Mouse (Mus musculus): Measurements from ENCODE around the gene Hnrnpab. TPM values are rescaled to one million over a fixed set of nuclear protein-coding genes. Genes with fewer than 3 reads are reported as not detected.

Gene Hnrnpab
- polyA plus RNA-seq, 1 experiment from 2014 or later, result 530 TPM

- Histone ChIP-seq H3K36me3 (ENCODE audit: control insufficient read depth, insufficient read depth, low read length) (no peaks in the 10 kb centered on the region), H3K4me3 (replicated peaks; ENCODE audit: low read depth, low read length) (no peak overlapping the region), H3K4me2 (ENCODE audit: low read length) (peak overlapping the region; percentile 91), H3K27ac (replicated peaks; ENCODE audit: low read depth, low read length) (no peak overlapping the region), H3K9ac (replicated peaks; ENCODE audit: low read length) (0 out of 2 replicates have a peak overlapping the region, but pooled peaks have one; percentile 9), H3K27me3 (ENCODE audit: control insufficient read depth, insufficient read depth, low read length) (peaks cover 13% of the 10 kb centered on the region; the same call in 1 of the 2 replicates), H3K4me1 (ENCODE audit: control insufficient read depth, insufficient read depth, low read length) (peaks cover 16% of the 10 kb centered on the region), H3K9me3 (ENCODE audit: control insufficient read depth, low read length) (no peaks in the 10 kb centered on the region)
- DNase-seq (peak; percentile 55), ATAC-seq (ENCODE audit: low FRiP score, low TSS enrichment) (0 out of 2 replicates have a peak, but pooled peaks have one; percentile 14)
- WGBS, result 6% methylated on average over 3 of the region's 3 CpGs
These were observed 41.9 kb upstream of the Hnrnpab start for GRCm38 (mm10) chr11:51648566-51648965.

- ATAC-seq (ENCODE audit: low FRiP score, low TSS enrichment) (no peak), DNase-seq (no peak)
- H3K4me1 ChIP-seq (ENCODE audit: control insufficient read depth, insufficient read depth, low read length), result peaks cover 16% of the 10 kb centered on the region
- 86% methylated on average over 15 of the region's 15 CpGs for WGBS
- H3K9me3 ChIP-seq (ENCODE audit: control insufficient read depth, low read length), result no peaks in the 10 kb centered on the region
- no peak overlapping the region for H3K4me3 ChIP-seq (replicated peaks; ENCODE audit: low read depth, low read length)
- no peak overlapping the region for H3K27ac ChIP-seq (replicated peaks; ENCODE audit: low read depth, low read length)
- peaks cover 13% of the 10 kb centered on the region; the same call in 1 of the 2 replicates for H3K27me3 ChIP-seq (ENCODE audit: control insufficient read depth, insufficient read depth, low read length)
- H3K9ac ChIP-seq (replicated peaks; ENCODE audit: low read length), result no peak overlapping the region
- H3K36me3 ChIP-seq (ENCODE audit: control insufficient read depth, insufficient read depth, low read length), result no peaks in the 10 kb centered on the region
- no peak overlapping the region for H3K4me2 ChIP-seq (ENCODE audit: low read length)
These were observed 40.4 kb upstream of the Hnrnpab start for GRCm38 (mm10) chr11:51646751-51647667.

- H3K4me3 ChIP-seq (replicated peaks; ENCODE audit: low read depth, low read length), result no peak overlapping the region
- WGBS, result 90% methylated on average over 7 of the region's 7 CpGs
- no peaks in the 10 kb centered on the region for H3K36me3 ChIP-seq (ENCODE audit: control insufficient read depth, insufficient read depth, low read length)
- no peak for DNase-seq
- ATAC-seq (ENCODE audit: low FRiP score, low TSS enrichment), result no peak
- no peak overlapping the region for H3K9ac ChIP-seq (replicated peaks; ENCODE audit: low read length)
- peaks cover 13% of the 10 kb centered on the region; the same call in 1 of the 2 replicates for H3K27me3 ChIP-seq (ENCODE audit: control insufficient read depth, insufficient read depth, low read length)
- no peak overlapping the region for H3K4me2 ChIP-seq (ENCODE audit: low read length)
- no peak overlapping the region for H3K27ac ChIP-seq (replicated peaks; ENCODE audit: low read depth, low read length)
- no peaks in the 10 kb centered on the region for H3K9me3 ChIP-seq (ENCODE audit: control insufficient read depth, low read length)
- H3K4me1 ChIP-seq (ENCODE audit: control insufficient read depth, insufficient read depth, low read length), result peaks cover 16% of the 10 kb centered on the region
These were observed 39.6 kb upstream of the Hnrnpab start for GRCm38 (mm10) chr11:51646245-51646644.

GRCm38 (mm10) chr11:51645293-51645692, 38.6 kb upstream of the Hnrnpab start:
- 89% methylated on average over 13 of the region's 13 CpGs for WGBS
- Histone ChIP-seq H3K4me2 (ENCODE audit: low read length) (no peak overlapping the region), H3K36me3 (ENCODE audit: control insufficient read depth, insufficient read depth, low read length) (no peaks in the 10 kb centered on the region), H3K9ac (replicated peaks; ENCODE audit: low read length) (no peak overlapping the region), H3K4me1 (ENCODE audit: control insufficient read depth, insufficient read depth, low read length) (peaks cover 14% of the 10 kb centered on the region), H3K9me3 (ENCODE audit: control insufficient read depth, low read length) (no peaks in the 10 kb centered on the region), H3K4me3 (replicated peaks; ENCODE audit: low read depth, low read length) (no peak overlapping the region), H3K27ac (replicated peaks; ENCODE audit: low read depth, low read length) (no peak overlapping the region), H3K27me3 (ENCODE audit: control insufficient read depth, insufficient read depth, low read length) (peaks cover 9% of the 10 kb centered on the region; the same call in 1 of the 2 replicates)
- DNase-seq (no peak), ATAC-seq (ENCODE audit: low FRiP score, low TSS enrichment) (no peak)

- ATAC-seq (ENCODE audit: low FRiP score, low TSS enrichment) (no peak), DNase-seq (no peak)
- Histone ChIP-seq H3K4me1 (ENCODE audit: control insufficient read depth, insufficient read depth, low read length) (peaks cover 7% of the 10 kb centered on the region), H3K4me3 (replicated peaks; ENCODE audit: low read depth, low read length) (no peak overlapping the region), H3K27ac (replicated peaks; ENCODE audit: low read depth, low read length) (no peak overlapping the region), H3K4me2 (ENCODE audit: low read length) (no peak overlapping the region), H3K27me3 (ENCODE audit: control insufficient read depth, insufficient read depth, low read length) (no peaks in the 10 kb centered on the region), H3K9me3 (ENCODE audit: control insufficient read depth, low read length) (no peaks in the 10 kb centered on the region), H3K36me3 (ENCODE audit: control insufficient read depth, insufficient read depth, low read length) (no peaks in the 10 kb centered on the region), H3K9ac (replicated peaks; ENCODE audit: low read length) (no peak overlapping the region)
- WGBS, result 79% methylated on average over 16 of the region's 16 CpGs
These were observed 37.6 kb upstream of the Hnrnpab start for GRCm38 (mm10) chr11:51644217-51644616.

- Histone ChIP-seq H3K9ac (replicated peaks; ENCODE audit: low read length) (no peak overlapping the region), H3K36me3 (ENCODE audit: control insufficient read depth, insufficient read depth, low read length) (no peaks in the 10 kb centered on the region), H3K27ac (replicated peaks; ENCODE audit: low read depth, low read length) (no peak overlapping the region), H3K4me3 (replicated peaks; ENCODE audit: low read depth, low read length) (no peak overlapping the region), H3K9me3 (ENCODE audit: control insufficient read depth, low read length) (no peaks in the 10 kb centered on the region), H3K27me3 (ENCODE audit: control insufficient read depth, insufficient read depth, low read length) (no peaks in the 10 kb centered on the region), H3K4me1 (ENCODE audit: control insufficient read depth, insufficient read depth, low read length) (peaks cover 3% of the 10 kb centered on the region; the same call in 1 of the 2 replicates), H3K4me2 (ENCODE audit: low read length) (no peak overlapping the region)
- 59% methylated on average over 15 of the region's 15 CpGs for WGBS
- ATAC-seq (ENCODE audit: low FRiP score, low TSS enrichment) (no peak), DNase-seq (no peak)
These were observed 37.1 kb upstream of the Hnrnpab start for GRCm38 (mm10) chr11:51643761-51644160.

GRCm38 (mm10) chr11:51643202-51643601, 36.6 kb upstream of the Hnrnpab start:
- Histone ChIP-seq H3K27ac (replicated peaks; ENCODE audit: low read depth, low read length) (no peak overlapping the region), H3K4me3 (replicated peaks; ENCODE audit: low read depth, low read length) (no peak overlapping the region), H3K9ac (replicated peaks; ENCODE audit: low read length) (no peak overlapping the region), H3K36me3 (ENCODE audit: control insufficient read depth, insufficient read depth, low read length) (no peaks in the 10 kb centered on the region), H3K4me2 (ENCODE audit: low read length) (no peak overlapping the region), H3K27me3 (ENCODE audit: control insufficient read depth, insufficient read depth, low read length) (peaks cover 3% of the 10 kb centered on the region; the same call in 1 of the 2 replicates), H3K9me3 (ENCODE audit: control insufficient read depth, low read length) (no peaks in the 10 kb centered on the region), H3K4me1 (ENCODE audit: control insufficient read depth, insufficient read depth, low read length) (no peaks in the 10 kb centered on the region)
- no peak for DNase-seq
- no peak for ATAC-seq (ENCODE audit: low FRiP score, low TSS enrichment)
- 78% methylated on average over 9 of the region's 9 CpGs for WGBS

- peaks cover 3% of the 10 kb centered on the region; the same call in 1 of the 2 replicates for H3K27me3 ChIP-seq (ENCODE audit: control insufficient read depth, insufficient read depth, low read length)
- 87% methylated on average over 7 of the region's 7 CpGs for WGBS
These were observed 34.1 kb upstream of the Hnrnpab start for GRCm38 (mm10) chr11:51640748-51641147.

More at GRCm38 (mm10) chr11:51640748-51641147, 34.1 kb upstream of the Hnrnpab start:
- Histone ChIP-seq H3K4me3 (replicated peaks; ENCODE audit: low read depth, low read length) (no peak overlapping the region), H3K36me3 (ENCODE audit: control insufficient read depth, insufficient read depth, low read length) (no peaks in the 10 kb centered on the region), H3K27ac (replicated peaks; ENCODE audit: low read depth, low read length) (no peak overlapping the region), H3K4me2 (ENCODE audit: low read length) (no peak overlapping the region), H3K9ac (replicated peaks; ENCODE audit: low read length) (no peak overlapping the region), H3K9me3 (ENCODE audit: control insufficient read depth, low read length) (no peaks in the 10 kb centered on the region), H3K4me1 (ENCODE audit: control insufficient read depth, insufficient read depth, low read length) (peaks cover 5% of the 10 kb centered on the region; the same call in 1 of the 2 replicates)
- no peak for ATAC-seq (ENCODE audit: low FRiP score, low TSS enrichment)
- DNase-seq, result no peak

All from midbrain, embryonic 14.5 days (tissue).